Comparison of ENCODE assay signal across 8 mouse cellular contexts in genomic region chr10:13968989-13969388, GRCm38 (mm10). TPM values are rescaled to one million over a fixed set of nuclear protein-coding genes. Genes with fewer than 3 reads are reported as not detected.
DNase-seq lines count a peak whose midpoint lies in the region; ATAC-seq and TF ChIP-seq lines count a peak whose summit lies in the region.

No protein-coding gene starts in this region.

- no peak overlapping the region for H3K9ac ChIP-seq in CH12.LX (ENCODE audit: insufficient read depth, low read depth)
- no peak overlapping the region for H3K9ac ChIP-seq in kidney, embryonic 15.5 days
- no peak overlapping the region for H3K9ac ChIP-seq in neural tube, embryonic 13.5 days

- TF ChIP-seq RAD21 in CH12.LX (IDR thresholded peaks at IDR 0.05; ENCODE audit: low read depth, low read length): peak; percentile 38

- H3K4me2 ChIP-seq in CH12.LX (ENCODE audit: insufficient read depth, low read depth, poor library complexity, severe bottlenecking): peak overlapping the region; percentile 58; the same call in 1 of the 2 replicates
- H3K4me2 ChIP-seq in kidney, embryonic 15.5 days: peak overlapping the region; percentile 31; the same call in 1 of the 2 replicates
- H3K4me2 ChIP-seq in neural tube, embryonic 13.5 days: peak overlapping the region; percentile 98

- in situ Hi-C loops in CH12.LX (cut with MboI; ENCODE audit: low pct_ligation_motif_present, low pct_unique_long_range_greater_than_20kb, low sequenced_read_pairs): loop anchor here (5.0 kb wide), 1 partner anchor 73 kb away; no protein-coding TSS in a partner anchor

- no peaks in the 10 kb centered on the region for H3K27me3 ChIP-seq in heart, embryonic 10.5 days (ENCODE audit: insufficient read depth, poor library complexity, severe bottlenecking)
- H3K27me3 ChIP-seq in CH12.LX (replicated peaks): no peaks in the 10 kb centered on the region
- H3K27me3 ChIP-seq in kidney, embryonic 15.5 days: no peaks in the 10 kb centered on the region
- no peaks in the 10 kb centered on the region for H3K27me3 ChIP-seq in neural tube, embryonic 13.5 days

- H3K79me2 ChIP-seq in CH12.LX (replicated peaks; ENCODE audit: control insufficient read depth, extremely low read depth, insufficient read depth, poor library complexity, severe bottlenecking): no peaks in the 10 kb centered on the region

- H3K9me3 ChIP-seq in heart, embryonic 10.5 days: no peaks in the 10 kb centered on the region
- H3K9me3 ChIP-seq in CH12.LX (replicated peaks; ENCODE audit: low read length): no peaks in the 10 kb centered on the region
- no peaks in the 10 kb centered on the region for H3K9me3 ChIP-seq in kidney, embryonic 15.5 days (replicated peaks)
- H3K9me3 ChIP-seq in neural tube, embryonic 13.5 days: no peaks in the 10 kb centered on the region

- H3K36me3 ChIP-seq in heart, embryonic 10.5 days: no peaks in the 10 kb centered on the region
- no peaks in the 10 kb centered on the region for H3K36me3 ChIP-seq in CH12.LX (replicated peaks in 1 of 2; ENCODE audit: control insufficient read depth in 1 of 2, insufficient read depth in 1 of 2, low read length in 1 of 2)
- no peaks in the 10 kb centered on the region for H3K36me3 ChIP-seq in kidney, embryonic 15.5 days
- no peaks in the 10 kb centered on the region for H3K36me3 ChIP-seq in neural tube, embryonic 13.5 days

- peak; percentile 13 to 60; a peak in 2 of 4 replicates for TF ChIP-seq CTCF in CH12.LX (conservative IDR thresholded peaks at IDR 0.05 in 1 of 2, IDR thresholded peaks at IDR 0.05 in 1 of 2; ENCODE audit: low read depth in 2 of 2, low read length in 2 of 2)

- TF ChIP-seq EP300 in CH12.LX (IDR thresholded peaks at IDR 0.05; ENCODE audit: low read length): no peak

- DNase-seq in heart, postnatal 4 days: peak; percentile 58
- no peak for DNase-seq in heart, embryonic 10.5 days (ENCODE audit: low spot score)
- peak; percentile 47 for DNase-seq in CH12.LX (ENCODE audit: extremely low read depth)
- peak; percentile 53 for DNase-seq in cerebellum, adult 9-11 months
- no peak for DNase-seq in layer of hippocampus, postnatal 25 days (ENCODE audit: extremely low spot score in 1 of 2, low spot score in 1 of 2)

- H3K4me3 ChIP-seq in heart, embryonic 10.5 days: no peak overlapping the region
- peak overlapping the region in 1 of 3 experiments; percentile 7 for H3K4me3 ChIP-seq in CH12.LX (replicated peaks in 1 of 3; ENCODE audit: low read depth in 2 of 3, low read length in 2 of 3, poor library complexity in 1 of 3)
- H3K4me3 ChIP-seq in kidney, embryonic 15.5 days (replicated peaks): no peak overlapping the region
- H3K4me3 ChIP-seq in neural tube, embryonic 13.5 days: 0 out of 2 replicates have a peak overlapping the region, but pooled peaks have one; percentile 3

- dilution Hi-C loops in CH12.LX (cut with MboI; ENCODE audit: extremely low pct_ligation_motif_present, extremely low pct_unique_long_range_greater_than_20kb, low sequenced_read_pairs): no loop called here

- H3K27ac ChIP-seq in heart, embryonic 10.5 days: no peak overlapping the region
- no peak overlapping the region for H3K27ac ChIP-seq in CH12.LX (ENCODE audit: insufficient read depth, low read depth)
- no peak overlapping the region for H3K27ac ChIP-seq in kidney, embryonic 15.5 days
- no peak overlapping the region for H3K27ac ChIP-seq in neural tube, embryonic 13.5 days (replicated peaks)

- no peak for ATAC-seq in kidney, embryonic 15.5 days (replicated peaks; ENCODE audit: low FRiP score)
- no peak for ATAC-seq in neural tube, embryonic 13.5 days (ENCODE audit: low read depth)
- ATAC-seq in granulocyte monocyte progenitor cell, adult 5-6 weeks (replicated peaks; ENCODE audit: poor library complexity, severe bottlenecking): no peak

- 19% methylated on average over 8 of the region's 8 CpGs for WGBS in heart, embryonic 10.5 days
- 20% methylated on average over 8 of the region's 8 CpGs for WGBS in kidney, embryonic 15.5 days
- 20% methylated on average over 8 of the region's 8 CpGs for WGBS in neural tube, embryonic 13.5 days

- peaks cover 13% of the 10 kb centered on the region; the same call in 1 of the 2 replicates for H3K4me1 ChIP-seq in heart, embryonic 10.5 days
- peaks cover 0 to 10% of the 10 kb centered on the region in 2 experiments; a peak in 3 of 4 replicates for H3K4me1 ChIP-seq in CH12.LX (ENCODE audit: control insufficient read depth in 1 of 2, insufficient read depth in 2 of 2)
- H3K4me1 ChIP-seq in kidney, embryonic 15.5 days: peaks cover 9% of the 10 kb centered on the region; the same call in 1 of the 2 replicates
- peaks cover 18% of the 10 kb centered on the region for H3K4me1 ChIP-seq in neural tube, embryonic 13.5 days (replicated peaks)

- TF ChIP-seq POLR2A in CH12.LX (IDR thresholded peaks at IDR 0.05; ENCODE audit: low read depth, low read length): no peak

TF ChIP-seq in CH12.LX, 34 proteins besides CTCF, POLR2A, EP300 and RAD21:
- TF ChIP-seq SIN3A (IDR thresholded peaks at IDR 0.05; ENCODE audit: low read length) (no peak), SMC3 (IDR thresholded peaks at IDR 0.05; ENCODE audit: low read depth, low read length) (peak; percentile 33; the same call in 1 of the 2 replicates), TCF12 (IDR thresholded peaks at IDR 0.05; ENCODE audit: low read depth, low read length) (no peak)

RNA-seq across cellular contexts. Expression of gene Hivep2, which starts 3.1 kb away (rescaled TPM):
- total RNA-seq in heart, postnatal 4 days (2021): 10 to 100 TPM; 28.9 to 30.1 TPM
- polyA plus RNA-seq in heart, embryonic 10.5 days (2016; fragmentation: Nextera tagmentation; extraction: Ambion mirVana): 3.4 and 4.1 TPM in 2 replicates
- 1.8 and 2.7 TPM in 2 replicates for total RNA-seq in CH12.LX (2012; rRNA removed)
- 0.59 and 0.77 TPM in 2 replicates for total RNA-seq in CH12.LX (2014; rRNA removed)
- 1.1 and 1.4 TPM in 2 replicates for polyA plus RNA-seq in CH12.LX (2012; ENCODE audit: insufficient read length, low read depth)
- 4.6 and 5.9 TPM in 2 replicates for polyA plus RNA-seq in kidney, embryonic 15.5 days (2015; fragmentation: Nextera tagmentation; extraction: Ambion mirVana)
- polyA plus RNA-seq in neural tube, embryonic 13.5 days (2015; fragmentation: Nextera tagmentation; extraction: Ambion mirVana): 8.6 and 9.5 TPM in 2 replicates
- 1.4 and 5.4 TPM in 2 replicates for total RNA-seq in granulocyte monocyte progenitor cell, adult 5-6 weeks (2014; fragmentation: Nextera tagmentation)
- total RNA-seq in granulocyte monocyte progenitor cell, adult 5-6 weeks (2017): 0.62 and 0.69 TPM in 2 replicates
- total RNA-seq in layer of hippocampus, postnatal 25 days (2021): 100 to 1,000 TPM; 202 to 236 TPM

Comparison
In these comparisons a context has a peak if more than half of its experiments do, and no peak if none do; other contexts are left out.
1. DNase-seq: peak in heart, postnatal 4 days (single experiment), CH12.LX (single experiment) and cerebellum, adult 9-11 months (single experiment); none in heart, embryonic 10.5 days (single experiment) and layer of hippocampus, postnatal 25 days (0 of 2).
2. H3K4me2 ChIP-seq: peak in every context shown above with its lines; median percentile 98 in neural tube, embryonic 13.5 days; 58 in CH12.LX; 31 in kidney, embryonic 15.5 days.
3. RNA of gene Hivep2, which starts 3.1 kb away (total RNA-seq): 202 to 236 TPM in layer of hippocampus, postnatal 25 days; 28.9 to 30.1 TPM in heart, postnatal 4 days, 0.62 to 5.4 TPM in granulocyte monocyte progenitor cell, adult 5-6 weeks and 0.59 to 2.7 TPM in CH12.LX; every median in the first group is over 4 times any median in the second.